Mouse (Mus musculus): ENCODE measurements around the gene Hmgb1.

DNA sequence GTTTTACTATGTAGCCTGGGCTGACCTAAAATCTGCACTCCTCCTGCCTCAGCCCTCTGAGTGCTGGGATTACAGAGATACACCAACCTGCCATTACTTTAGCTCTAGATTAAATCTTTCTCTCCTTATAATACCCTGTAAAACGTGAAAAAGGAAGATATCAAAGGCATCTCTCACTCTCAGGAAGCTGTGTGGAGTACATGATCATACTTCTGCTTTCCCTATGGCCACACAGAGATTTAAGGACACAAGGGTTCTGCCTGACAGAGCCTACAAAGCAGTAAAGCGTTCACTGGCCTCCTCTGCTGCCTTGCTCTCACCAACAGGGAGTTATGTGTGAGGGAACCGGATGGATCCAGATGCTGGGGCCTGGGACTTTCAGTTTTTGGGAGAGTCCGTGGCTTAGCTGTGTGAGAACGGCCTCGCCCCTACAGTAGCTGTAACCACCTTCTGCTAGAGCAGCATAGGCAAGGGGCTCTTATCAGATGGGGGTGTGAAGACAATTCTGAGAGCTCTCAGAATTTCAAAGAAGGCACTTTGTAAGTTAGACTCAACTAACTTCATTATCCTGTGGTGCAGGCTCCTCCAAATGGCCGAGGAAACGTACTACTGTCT is 36.8 kb downstream of the Hmgb1 start:
- TF ChIP-seq CTCF (IDR thresholded peaks at IDR 0.05; ENCODE audit: low read depth) (no peak), EP300 (IDR thresholded peaks at IDR 0.05; ENCODE audit: low read depth) (no peak)

All from liver, postnatal 0 days (tissue).